Mouse (Mus musculus) common myeloid progenitor, adult 5-6 weeks (primary cell): ENCODE data around the gene Nup85. TPM values are rescaled to one million over a fixed set of nuclear protein-coding genes. Genes with fewer than 3 reads are reported as not detected.

Source experiments
- ATAC-seq: replicated peaks from 2 replicates; pipeline ENCODE4 v1.8.0; 2016; ENCODE audit warnings: low read depth, mild to moderate bottlenecking, moderate TSS enrichment, inconsistent platforms; ENCODE audit not compliant: poor library complexity, severe bottlenecking
- total RNA-seq: library from RNA; stranded (forward); fragments of 200-1000, 187-1606 nt; gene quantifications from 2 replicates; pipeline ENCODE4 v1.2.3, GENCODE M21; 2017

Gene Nup85
- total RNA-seq, 1 experiment from 2014 or later, result 147 TPM

DNA sequence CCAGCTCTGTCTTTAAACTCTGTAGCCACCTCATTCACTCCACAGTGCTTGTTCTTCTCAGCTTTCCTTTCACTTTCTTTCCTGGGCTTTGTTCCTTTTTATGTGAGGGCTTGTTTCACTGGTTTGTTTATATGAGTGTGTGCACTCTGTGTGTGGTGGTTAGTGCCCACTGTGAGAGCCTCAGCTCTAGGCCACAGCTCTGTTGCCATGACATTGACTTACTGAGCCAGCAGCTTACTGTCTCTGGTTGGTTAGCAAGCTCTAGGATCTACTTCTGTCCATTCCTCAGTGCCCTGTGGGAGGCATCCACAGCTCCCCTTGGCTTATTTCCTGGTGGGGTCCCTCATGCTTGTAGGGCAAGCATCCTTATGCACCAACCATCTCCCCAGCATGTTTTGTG, 14.8 kb downstream of the Nup85 start:
- ATAC-seq, result peak; percentile 68

DNA sequence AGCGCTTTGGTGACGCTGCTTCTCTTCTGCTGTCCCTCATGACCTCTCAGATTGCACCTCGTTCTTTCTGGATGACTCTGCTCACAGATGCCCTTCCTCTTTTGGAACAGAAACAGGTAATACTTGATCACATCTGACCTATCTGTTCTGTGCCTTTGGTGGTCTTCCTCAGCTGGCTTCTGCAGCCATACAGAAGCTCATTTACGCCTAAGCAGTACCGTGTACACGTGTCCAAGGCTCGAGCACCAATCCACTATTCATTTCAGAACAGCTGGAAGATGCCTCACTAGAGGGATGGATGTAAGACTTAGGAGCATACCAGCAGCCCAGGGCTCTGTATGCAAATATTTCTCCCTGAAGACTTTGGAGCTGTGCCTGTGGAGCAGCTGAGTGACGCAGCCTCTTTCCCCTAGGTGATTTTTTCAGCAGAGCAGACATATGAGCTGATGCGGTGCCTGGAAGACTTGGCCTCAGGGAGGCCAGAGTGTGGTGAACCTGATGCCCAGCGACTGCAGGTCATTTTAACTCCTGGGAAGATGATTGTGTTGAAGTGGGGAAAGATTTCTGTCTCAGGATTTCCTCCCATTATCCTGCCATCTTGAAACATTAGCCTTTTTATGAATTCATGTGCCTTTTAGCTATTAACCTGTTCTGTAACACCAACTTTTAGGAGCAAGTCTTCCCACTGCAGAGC, 18.8 kb downstream of the Nup85 start:
- ATAC-seq, result no peak

DNA sequence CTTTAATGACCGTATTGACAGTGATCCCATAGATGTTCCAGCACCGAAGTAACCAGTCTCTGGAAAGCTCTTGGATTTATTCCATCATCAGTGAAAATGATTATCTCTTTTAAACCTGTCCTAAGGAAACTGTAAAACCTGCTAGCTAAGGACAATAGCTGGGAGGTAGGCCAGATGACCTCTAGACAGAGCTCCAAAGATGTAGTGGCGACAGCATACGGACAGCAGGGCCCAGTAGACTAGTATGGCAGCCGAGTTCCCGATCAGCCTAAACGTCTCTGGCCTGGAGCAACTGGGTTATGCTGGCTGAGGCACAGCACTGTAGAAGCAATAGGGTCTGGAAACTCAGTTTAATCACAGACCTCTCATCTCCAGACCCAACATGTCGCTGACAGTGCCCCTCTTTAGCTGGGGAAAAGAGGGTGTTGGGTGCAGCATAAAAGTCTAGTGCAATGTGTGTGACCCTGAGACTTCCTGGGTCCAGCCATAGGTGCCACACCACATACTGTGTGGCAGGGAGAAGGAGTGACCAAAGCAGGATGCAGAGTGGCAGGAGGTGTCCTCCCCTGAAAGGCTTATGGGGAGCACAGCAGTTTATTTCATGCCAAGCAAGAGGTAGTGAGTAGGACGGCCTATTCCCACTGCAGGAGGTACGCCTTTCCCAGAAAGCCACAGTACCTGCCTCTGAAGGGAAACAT, 20.3 kb downstream of the Nup85 start:
- no peak for ATAC-seq

DNA sequence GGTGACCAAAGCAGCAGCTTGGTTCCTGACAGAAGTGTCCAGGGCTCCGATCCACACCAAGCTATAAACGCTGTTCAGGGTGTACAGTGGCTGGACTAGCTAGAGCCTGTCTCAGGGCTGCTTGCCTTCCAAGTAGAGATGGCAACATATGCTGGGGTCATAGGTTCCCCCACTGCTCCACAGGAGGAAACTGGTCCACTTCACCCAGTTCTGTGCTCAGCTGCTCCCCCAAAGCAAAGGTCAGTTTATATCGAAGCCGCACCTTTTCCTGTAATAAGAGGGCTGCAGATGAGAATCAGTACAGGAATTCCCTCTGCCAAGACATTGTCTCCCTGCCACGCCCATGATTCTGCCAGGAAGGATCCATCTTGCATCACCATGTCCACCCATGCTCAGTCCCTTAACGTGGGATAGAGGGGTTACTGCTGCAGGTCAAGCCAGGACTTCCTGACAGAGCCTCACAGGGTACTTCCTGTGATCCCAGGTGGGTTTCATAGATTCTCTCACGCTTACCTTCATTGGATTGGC, 21.4 kb downstream of the Nup85 start:
- no peak for ATAC-seq

DNA sequence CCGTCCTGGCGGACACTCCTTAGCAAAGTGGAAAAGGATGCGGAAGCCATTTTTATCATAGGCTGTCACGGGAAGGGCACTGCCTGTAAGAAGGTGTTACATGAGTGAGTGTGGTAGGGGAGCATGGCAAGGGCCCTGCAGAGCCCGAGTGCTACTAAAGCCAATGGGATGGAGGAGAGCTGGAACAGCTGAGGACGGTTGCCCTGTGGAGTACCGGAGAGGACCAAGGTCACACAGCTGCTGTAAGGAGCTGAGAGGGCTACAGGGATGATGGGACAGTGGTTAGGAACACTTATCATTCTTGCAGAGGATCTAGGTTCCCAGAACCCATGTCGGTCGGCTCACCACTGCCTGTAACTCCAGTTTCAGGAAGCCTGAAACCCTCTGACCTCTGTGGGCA, 22.2 kb downstream of the Nup85 start:
- no peak for ATAC-seq

DNA sequence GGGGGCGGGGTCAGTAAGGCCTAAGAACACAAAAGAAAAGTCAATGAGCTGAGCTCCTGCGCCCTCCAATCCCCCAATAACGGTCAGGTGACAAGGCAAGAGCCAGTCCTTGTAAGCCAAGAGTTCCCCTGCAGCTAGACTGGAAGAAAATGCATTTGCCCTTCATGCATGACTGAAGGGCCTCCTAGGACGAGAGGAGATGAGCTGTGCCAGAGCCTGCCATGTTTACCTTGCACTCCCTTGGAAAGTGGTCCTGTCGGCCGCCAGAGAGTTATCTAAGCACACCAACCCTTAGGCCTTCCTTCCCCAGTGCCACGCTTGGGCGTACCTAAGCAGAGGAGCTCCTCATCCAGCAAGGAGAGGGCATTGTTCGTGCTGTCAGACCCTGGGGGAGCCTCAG, 23.8 kb downstream of the Nup85 start:
- no peak for ATAC-seq

DNA sequence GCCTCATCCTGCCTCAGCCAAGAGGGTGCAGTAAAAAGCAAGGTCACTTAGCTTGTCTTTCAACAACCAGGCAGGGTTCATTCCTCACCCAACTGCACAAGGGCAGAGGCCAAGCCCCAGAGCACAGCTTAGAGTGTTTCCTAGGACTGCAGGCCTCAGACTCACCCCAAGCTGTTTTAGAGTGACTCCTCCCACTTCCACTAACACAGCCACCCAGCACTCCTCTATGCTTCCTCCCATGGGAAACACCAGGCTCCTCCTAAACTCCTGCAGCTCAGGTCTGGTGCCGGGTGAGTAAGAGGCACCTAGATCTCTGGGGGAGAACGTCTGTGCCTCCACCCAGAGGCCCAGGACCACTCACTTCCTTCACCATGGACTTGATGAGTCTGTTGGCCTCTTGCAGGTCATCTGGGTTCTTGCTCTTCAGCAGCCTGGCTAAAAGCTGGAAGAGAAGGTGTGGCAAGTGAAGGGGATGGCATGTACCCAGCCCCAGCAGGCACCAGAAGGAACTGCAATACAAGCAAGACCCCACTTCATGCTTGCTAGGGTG, 26.4 kb downstream of the Nup85 start:
- ATAC-seq, result no peak

DNA sequence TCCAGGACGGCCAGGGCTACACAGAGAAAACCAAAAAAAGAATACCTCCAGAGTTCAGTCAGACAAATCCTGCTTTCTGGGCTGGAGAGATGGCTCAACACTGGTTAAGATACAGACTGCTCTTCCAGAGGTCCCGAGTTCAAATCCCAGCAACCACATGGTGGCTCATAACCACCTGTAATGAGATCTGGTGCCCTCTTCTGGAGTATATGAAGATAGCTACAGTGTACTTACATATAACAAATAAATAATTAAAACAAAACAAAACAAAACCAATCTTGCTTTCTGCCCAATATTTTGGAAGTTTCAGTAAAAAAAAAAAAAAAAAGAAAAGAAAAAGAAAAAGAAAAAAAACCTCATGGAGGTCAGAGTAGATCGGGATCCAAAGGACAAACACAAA, 31.0 kb downstream of the Nup85 start:
- ATAC-seq, result no peak

DNA sequence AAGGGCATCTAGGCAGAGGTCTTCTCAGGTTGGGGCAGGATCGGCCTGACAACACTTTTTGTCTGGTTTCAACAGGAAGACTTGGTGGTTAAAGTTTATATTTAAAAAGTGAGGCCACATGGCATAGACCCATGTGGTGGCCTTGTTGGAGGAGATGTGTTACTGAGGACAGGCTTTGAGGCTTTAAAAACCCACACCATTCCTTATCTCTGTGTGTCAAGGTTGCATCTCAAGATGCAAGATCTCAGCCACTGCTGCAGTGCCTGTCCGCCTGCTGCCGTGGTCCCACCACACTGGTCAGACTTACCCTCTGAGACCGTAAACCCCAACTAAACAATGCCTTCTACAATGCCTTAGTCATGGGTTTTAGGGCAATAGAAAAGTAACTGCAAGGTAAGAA, 34.1 kb downstream of the Nup85 start:
- peak; percentile 45 for ATAC-seq

DNA sequence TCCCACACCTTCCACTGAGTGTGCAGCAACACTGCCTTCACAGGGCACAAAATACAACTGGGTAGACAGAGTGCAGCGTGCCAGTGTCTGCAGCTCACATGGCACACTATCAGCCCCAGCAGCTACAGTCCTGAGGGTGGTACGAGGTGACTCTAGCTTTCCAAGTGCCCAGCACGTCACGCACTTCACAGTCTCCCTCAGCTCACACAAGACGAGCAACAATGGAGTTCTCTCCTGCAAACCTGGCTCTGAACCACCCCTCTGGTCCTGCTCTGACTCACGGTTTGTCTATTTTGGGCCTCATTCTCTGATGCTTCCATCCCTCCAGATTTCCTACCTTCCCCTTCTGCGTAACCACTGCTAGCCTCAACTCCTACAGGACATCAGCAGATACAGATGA, 35.5 kb downstream of the Nup85 start:
- ATAC-seq, result no peak

DNA sequence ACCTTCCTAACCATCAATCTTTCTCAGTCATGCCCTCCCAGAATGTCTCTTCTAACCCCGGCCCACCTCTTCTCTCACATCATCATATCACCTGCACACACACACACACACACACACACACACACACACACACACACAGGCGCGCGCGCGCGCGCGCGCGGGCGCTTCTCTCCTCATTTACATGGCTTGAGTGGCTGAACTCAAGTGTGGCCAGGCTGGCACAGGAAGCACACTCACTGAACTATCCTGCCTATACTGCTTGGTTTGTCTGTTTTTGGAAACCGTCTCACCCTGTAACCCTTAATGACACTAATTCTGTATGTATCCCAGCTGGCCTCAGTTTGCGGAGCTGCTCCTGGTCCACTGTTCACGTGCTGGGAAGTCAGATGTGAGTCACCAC, 36.5 kb downstream of the Nup85 start:
- no peak for ATAC-seq

DNA sequence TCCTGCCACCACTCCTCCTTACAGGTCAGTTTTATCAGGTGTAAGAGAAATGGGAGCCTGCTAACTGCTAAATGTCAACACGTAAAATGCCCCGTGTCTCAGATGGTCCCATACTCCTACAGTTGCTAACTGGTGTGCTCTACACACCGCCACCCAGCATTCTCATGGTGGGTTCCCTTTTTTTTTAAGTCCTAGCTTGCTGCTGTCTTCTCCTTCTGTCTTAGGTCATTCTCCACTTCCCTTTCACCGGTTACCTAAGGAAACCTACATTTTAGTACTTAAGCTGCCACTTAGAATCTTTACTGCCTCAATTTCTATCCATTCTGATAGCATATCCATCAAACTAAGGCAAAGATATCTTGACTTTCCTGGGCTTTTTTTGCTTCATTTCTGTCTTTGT, 36.9 kb downstream of the Nup85 start:
- ATAC-seq, result no peak

DNA sequence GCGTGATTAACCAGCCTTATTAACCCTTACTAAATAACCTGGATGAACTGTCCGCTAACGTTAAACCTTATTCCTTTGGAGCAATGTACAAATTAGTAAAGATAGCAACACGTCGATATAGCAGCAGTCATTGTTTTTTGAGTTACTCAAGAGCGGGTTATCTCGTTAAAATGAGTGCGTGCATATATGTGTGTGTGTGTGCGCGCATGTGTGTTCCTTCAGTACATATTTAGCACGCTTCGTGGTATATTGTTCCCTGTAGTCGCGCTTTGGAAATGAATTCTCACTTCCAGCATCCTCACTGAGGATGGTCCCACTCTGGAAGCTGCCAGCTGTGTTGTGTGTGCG, 38.9 kb downstream of the Nup85 start:
- ATAC-seq, result no peak

DNA sequence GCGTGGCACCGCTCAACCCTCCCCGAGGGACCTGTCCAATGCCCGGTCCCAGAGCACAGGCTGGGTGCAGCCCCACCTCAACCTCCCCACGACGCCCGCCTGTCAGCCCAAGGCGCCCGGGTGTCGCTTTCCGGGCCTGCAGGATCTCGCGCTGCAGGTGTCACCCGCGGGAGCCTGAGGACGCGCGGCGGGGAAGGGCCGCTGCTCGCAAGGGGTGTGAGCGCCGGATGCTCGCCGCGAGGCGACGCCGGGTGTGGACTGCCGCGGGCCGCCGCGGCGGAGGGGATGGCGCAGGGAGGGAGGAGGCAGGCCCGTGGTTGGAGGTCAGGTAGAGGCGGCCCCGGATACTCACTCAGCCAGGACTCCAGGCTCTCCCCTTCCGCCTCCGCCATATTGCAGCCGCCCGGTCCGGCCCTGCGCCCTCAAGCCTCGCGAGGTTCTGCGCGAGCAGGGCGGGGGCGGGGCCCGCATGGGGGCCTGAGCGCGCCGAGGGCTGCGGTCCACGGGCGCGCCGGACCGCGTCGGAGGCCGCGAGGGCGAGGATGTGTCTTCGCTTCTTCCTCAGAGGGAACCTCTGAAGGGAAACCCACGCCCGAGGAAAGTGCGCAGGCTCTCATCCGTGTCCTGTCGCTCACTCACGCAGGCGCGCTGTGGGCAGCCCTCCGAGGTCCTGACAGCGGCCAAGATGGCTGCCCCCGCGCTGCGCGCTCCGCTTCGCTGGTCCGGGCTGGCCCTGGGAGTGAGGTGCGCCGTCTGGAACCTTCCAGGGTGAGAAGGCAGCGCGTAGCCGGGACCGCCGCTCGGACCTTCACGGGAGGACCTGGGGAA, 39.5 kb downstream of the Nup85 start, which contains the start of the genes Mrps7 and Gga3:
Gene Mrps7 (plus strand): TSS at position 450 of the 828 bp plus-strand sequence.
Gene Gga3 (minus strand): TSS at position 576 of the 828 bp plus-strand sequence.
- ATAC-seq, result peak; percentile 83

DNA sequence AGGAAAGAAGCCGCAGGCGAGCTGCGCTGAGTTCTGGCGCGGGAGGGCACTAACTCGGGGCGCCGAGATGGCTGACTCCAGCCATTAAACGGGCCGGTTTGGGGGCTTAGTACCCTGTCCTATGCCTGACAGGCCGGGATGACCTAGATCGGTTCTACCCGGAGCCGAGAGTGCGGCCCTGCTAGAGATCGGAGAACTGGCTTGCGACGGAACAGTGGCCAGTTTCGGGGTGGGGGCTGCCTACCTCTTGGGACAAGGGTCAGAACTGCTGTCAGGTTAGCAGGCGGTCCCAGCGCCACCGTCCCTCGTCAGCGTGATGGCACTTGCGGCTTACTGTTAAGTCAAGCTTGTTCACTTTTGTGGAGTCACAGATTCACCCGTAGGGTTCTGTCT, 40.1 kb downstream of the Nup85 start:
- peak; percentile 9; the same call in 1 of the 2 replicates for ATAC-seq

DNA sequence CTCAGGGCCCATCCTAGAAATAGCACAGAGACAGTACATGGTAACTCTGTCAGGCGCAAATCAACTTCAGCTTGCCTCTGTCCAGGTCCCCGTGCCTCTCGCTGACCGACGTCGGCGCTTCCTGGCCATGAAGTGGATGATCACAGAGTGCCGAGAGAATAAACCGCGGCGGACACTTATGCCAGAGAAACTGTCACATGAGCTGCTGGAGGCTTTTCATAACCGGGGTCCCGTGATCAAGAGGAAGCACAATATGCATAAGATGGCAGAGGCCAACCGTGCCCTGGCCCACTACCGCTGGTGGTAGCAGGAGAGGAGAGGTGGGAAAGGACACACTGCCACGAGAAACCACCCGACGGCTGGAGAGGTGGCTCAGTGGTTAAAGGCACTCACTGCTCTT, 42.5 kb downstream of the Nup85 start:
- no peak for ATAC-seq

DNA sequence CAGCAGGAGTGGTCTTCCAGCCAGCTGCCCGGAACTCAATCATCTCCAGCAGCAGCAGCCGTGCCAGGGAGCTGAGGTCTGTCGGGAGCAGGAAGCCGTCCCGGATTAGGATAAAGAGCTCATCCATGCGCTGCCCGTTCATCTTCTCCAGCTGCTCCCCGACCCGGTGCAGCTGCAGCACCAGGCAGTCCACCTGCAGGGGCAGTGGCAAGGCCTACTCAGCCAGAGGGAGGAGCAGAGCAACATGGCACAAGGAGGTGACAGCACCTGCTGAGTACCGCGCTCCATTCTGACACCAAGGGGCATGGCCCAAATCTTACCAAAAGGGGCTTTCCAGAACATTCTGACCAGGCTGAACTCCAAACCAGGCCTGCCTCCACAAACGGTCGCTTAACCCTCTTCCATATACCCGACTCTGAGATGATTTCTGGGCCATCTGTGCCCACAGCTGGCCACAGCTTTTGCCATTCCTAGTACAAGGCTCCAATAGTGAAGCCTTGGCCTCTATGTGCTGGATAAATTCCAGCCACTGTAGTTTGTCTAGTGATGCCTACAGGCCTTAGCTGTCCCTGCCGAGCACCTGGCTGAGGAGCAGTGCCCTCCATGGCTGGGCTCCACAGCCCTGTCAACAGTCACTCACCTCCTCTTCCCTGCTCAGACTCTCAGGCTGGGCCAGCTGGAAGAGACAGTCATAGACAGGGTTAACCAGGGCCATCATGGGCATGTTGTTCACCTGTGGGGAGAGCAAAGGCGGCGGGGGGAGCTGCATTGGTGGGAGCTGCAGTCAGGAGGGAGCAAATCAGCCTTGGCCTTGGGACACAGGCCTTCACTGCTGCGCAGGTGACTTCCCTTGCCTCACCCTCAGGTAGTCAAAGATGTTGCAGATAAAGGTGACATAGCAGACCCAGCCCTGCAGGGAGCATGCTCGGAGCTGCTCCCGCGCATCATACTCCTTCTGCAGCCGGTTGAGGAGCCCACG, 44.5 kb downstream of the Nup85 start:
- no peak for ATAC-seq

DNA sequence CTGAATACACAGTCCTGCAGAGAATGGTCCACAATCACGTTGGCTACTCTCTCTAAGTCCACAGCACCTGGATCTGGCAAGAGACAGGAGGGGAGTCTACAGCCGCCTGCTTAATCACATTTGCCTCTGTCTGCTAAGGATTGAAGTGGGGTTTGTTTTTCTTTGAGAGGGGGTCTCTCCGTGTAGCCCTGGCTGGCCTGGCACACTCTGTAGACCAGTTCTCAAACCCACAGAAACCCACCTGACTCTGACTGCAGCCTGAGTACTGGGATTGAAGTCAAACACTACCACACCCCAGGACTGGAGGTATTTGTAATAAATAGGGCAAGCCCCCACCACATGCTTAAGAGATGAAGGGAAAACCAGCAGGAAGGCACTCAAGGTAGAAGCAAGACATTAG, 45.3 kb downstream of the Nup85 start:
- no peak for ATAC-seq

DNA sequence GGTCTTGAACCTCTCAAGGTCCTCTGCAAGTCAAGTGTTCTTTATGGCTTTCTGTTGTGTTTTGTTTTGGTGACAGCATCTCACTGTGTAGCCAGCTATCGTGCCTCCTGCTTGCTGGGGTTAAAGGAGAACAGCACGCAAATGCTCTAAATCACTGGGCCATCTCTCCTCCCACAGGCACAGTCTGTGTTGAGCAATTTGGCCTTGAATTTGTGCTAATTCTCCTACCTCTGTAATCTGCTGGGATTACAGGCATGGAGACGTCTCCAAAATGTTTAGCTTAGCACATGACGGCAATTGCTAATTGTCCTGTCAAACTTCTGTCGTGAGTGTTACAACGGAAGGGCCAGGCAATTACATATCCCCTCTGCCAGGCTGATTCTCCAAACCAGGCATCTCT, 46.9 kb downstream of the Nup85 start:
- ATAC-seq, result no peak
